Mouse (Mus musculus): ENCODE data around the gene Steap4. TPM values are rescaled to one million over a fixed set of nuclear protein-coding genes. Genes with fewer than 3 reads are reported as not detected.
"Not testable (repeated sequence)": the region's sequence is repeated elsewhere in the genome, so short reads cannot be mapped to it uniquely, and the experiment has no call there.

Steap4 gene
- 10 to 100 TPM; 30.0 to 41.2 TPM for total RNA-seq (2021)

DNA sequence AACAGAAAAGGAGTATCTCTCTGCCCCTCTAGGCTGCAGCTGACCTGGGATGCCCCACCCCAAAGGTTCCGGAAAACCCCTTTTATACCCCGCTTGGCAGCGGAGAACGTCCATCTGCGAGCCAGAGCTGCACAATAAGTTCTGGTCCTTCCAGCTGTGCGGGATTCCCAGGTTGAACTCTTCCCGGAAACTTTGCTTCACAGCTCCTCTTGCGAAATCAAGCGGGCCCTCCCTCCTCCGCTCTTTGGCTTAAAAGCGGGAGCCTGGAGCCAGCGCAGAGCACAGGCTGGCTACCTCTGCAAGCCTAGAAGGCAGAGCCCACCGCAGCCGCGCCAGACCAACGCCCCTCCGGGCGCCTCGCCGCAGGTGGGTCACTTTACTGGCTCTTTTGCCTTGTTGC is at the start of gene Steap4:
Steap4 (plus strand) TSS at position 282 of the 400 bp plus-strand sequence.
- DNase-seq, result peak; percentile 57 to 62
- intact Hi-C loops (cut with DNase I), result no loop called here

DNA sequence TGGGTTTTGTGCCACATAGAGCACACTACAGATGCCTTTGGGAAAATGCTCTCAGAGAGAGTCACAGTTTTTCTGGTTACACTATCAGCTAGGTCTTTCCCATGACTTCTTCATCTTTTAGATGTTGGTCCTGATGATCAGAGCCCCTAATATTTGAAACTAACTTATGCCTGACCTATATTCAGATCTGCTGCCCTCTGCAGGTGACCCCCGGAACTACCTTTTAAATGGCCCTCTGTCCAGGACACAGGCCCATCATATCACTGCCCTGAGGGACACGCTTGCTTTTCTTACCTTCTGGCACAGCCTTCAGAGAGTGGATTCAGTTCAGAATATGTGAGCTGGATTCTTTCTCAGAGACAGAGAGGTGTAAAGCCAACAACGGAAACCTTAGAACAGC is 48.3 kb upstream of the Steap4 start:
- DNase-seq, result no peak
- intact Hi-C loops (cut with DNase I), result no loop called here

GRCm38 (mm10) chr5:7917501-7918295 is 42.6 kb upstream of the Steap4 start:
- no peak for DNase-seq
- intact Hi-C loops (cut with DNase I), result no loop called here

GRCm38 (mm10) chr5:7918296-7918579 is 42.0 kb upstream of the Steap4 start:
- intact Hi-C loops (cut with DNase I), result no loop called here
- no peak for DNase-seq

GRCm38 (mm10) chr5:7919681-7920080 is 40.6 kb upstream of the Steap4 start:
- no peak for DNase-seq
- intact Hi-C loops (cut with DNase I), result no loop called here

GRCm38 (mm10) chr5:7922751-7923150 is 37.5 kb upstream of the Steap4 start:
- intact Hi-C loops (cut with DNase I), result no loop called here
- no peak for DNase-seq

DNA sequence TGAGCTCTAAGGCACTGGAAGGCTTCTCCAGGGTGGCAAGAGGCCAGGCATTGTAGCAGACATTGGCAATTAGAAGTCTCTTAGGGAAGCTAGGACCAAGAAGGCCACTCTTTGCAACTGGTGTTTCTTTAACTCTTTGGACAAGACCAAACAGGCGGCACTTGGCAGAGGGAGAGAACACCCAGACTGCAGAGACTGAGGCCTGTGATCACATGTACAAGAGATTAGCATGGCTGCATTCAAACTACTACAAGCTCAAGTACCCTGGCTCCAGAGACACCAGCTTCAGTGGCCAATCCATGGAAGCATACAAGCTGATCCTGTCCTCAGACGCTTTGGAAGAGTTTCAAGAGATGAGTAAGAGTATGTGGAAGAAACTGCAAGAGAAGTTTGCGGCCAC is 36.6 kb upstream of the Steap4 start:
- no peak for DNase-seq
- intact Hi-C loops (cut with DNase I), result no loop called here

GRCm38 (mm10) chr5:7932234-7933221 is 27.7 kb upstream of the Steap4 start:
- no peak for DNase-seq
- intact Hi-C loops (cut with DNase I), result no loop called here

- intact Hi-C loops (cut with DNase I); DNase-seq: not testable (repeated sequence)
Measured at GRCm38 (mm10) chr5:7933495-7933894, 26.8 kb upstream of the Steap4 start.

DNA sequence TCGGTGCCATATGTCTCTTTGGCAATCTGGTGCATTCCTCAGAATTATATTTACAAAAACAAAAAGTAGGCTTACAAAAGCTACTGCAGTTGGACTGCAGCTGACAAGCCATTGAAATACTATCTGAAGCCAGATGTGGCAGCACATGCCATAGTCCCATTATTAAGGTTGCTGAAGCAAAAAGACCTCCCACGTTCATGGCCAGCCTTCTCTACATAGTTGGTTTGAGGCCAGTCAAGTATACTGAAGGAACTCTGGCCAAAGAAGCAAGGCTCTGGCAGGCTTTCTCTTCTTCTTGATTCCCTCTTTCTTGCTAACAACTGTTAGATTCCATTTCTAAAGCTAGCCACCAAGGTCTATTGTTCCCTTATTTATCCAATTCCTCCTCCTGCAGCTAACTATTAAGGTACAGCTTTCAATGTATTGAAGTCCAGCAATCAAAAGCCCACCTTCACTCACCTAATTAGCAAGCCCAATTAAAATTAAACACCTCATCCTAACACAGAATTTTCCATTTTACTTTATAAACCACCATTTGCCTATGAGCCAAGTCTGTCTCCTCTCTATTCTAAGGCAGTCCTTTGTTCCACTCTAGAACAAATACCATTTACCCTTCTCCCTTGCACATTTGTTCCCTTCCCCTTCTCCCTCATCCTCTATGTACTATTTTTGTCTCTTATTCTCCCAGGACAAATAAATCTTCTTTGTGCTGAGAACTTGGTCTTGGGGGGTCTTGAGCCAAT is 26.2 kb upstream of the Steap4 start:
- intact Hi-C loops (cut with DNase I), result no loop called here
- DNase-seq, result no peak

DNA sequence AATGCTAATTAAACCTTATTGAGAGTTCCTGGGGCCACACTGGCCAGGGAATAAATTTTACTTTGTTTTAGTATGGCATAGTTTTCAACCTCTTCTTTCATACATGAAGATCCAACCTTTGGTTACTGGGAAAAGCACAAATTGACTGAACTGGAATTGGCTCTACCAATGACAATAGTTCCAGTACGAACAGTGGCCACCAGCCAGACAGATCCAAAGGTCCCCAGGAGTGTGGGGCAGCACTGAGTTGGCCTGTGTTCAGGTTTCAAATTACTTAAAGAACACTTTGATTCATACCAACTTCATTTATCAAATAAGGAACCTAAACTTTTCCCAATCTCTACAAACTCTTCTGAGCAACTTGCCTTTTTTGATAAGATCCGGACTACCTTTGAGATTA is 5.4 kb upstream of the Steap4 start:
- no peak for DNase-seq
- intact Hi-C loops (cut with DNase I), result no loop called here

GRCm38 (mm10) chr5:7955371-7955966 is 4.8 kb upstream of the Steap4 start:
- DNase-seq, result no peak
- intact Hi-C loops (cut with DNase I), result no loop called here

DNA sequence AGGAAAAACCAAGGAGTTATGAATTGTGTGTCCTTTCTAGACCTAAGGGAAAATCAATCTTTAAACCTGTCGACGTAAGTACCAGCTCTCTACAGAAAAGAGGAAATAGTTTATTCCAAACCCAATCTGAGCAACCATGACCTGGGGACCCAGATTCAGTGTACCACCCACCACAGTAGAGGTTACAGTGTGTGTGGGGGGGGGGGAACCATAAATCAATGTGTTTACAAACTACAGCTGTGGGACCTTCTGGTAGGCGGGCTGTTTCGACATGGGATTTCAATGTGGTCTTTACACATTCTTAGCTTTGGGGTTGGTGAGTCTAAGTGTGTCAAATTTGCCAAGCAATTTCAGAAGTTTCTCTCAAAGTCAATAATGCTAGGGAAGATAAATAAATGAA is 2.2 kb upstream of the Steap4 start:
- DNase-seq, result no peak
- intact Hi-C loops (cut with DNase I), result no loop called here

DNA sequence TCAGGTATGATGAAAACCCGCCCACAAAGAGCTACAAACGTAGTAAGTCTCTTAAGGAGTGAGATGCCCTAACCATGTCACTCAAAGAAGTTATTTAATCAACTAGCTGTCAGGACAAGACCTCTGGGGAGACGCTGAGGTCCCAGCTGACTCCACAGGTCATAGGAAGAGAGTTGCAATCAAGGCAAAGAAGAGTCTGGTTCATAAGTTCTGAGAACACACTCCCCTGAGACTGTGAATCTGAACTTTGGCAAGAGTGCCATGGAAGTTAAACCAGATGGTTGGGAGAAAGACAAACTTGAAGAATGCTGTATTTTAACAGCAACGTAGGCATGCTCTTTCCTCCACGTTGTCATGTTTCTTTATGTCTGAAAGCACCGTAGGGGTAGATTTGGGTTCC is 971 bp upstream of the Steap4 start:
- intact Hi-C loops (cut with DNase I), result no loop called here
- DNase-seq, result no peak

DNA sequence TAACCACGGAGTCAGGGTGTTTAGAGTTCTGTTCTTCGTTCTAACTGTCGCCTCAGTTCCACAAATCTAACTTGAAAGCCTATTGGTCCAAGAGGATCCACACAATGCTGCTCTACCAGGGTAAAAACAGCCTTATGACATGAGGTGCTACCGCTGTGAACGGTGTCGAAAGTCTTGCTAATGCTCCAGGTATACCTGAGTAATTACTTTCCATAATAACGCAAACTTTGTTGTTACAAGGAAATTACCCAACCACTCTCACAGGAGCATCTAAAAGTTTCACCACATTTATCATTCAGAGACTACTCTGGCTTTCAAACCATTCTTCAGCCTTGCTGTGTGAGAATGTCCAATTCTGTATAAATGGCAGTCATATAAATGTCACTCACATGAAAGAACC is 856 bp downstream of the Steap4 start:
- intact Hi-C loops (cut with DNase I), result no loop called here
- DNase-seq, result no peak

GRCm38 (mm10) chr5:7965281-7965680 is 5.0 kb downstream of the Steap4 start:
- intact Hi-C loops (cut with DNase I), result no loop called here
- peak; percentile 42 to 63 for DNase-seq

- intact Hi-C loops (cut with DNase I), result no loop called here
- DNase-seq, result no peak
Measured at GRCm38 (mm10) chr5:7968152-7968551, 7.9 kb downstream of the Steap4 start.

- intact Hi-C loops (cut with DNase I), result no loop called here
- no peak for DNase-seq
Measured at GRCm38 (mm10) chr5:7972266-7972665, 12.0 kb downstream of the Steap4 start.

DNA sequence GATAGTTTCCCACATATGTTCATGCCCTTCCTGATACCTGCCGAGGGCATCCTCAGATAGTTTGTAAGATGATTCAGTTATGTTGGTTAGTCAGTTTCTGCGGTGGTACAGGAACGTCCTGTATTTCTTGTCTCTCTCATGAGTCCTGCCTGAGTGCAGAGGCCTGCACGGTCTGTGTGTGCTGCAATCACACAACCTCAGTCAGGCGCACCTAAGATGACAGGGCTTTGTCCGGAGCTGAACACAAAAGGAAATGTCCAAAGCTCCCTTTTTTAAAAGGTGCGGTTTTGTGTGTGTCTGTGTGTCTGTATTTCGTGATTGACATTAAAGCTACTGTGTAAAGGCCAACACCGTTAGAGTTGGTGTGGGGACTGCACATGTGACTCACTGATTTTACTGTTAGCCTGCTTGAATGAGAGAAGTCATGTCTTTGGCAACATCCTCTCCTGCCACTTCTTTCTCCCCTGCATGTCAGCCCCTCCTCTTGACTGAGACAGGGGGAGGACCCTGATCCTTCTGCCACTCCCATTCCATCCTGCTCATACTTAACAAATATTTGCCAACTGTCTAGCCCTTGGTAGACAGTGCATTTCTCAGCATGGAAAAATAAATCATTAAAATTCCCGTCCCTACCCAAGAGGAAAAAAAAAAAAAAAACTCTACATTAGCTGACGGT is 14.4 kb downstream of the Steap4 start:
- DNase-seq, result no peak
- intact Hi-C loops (cut with DNase I), result no loop called here

DNA sequence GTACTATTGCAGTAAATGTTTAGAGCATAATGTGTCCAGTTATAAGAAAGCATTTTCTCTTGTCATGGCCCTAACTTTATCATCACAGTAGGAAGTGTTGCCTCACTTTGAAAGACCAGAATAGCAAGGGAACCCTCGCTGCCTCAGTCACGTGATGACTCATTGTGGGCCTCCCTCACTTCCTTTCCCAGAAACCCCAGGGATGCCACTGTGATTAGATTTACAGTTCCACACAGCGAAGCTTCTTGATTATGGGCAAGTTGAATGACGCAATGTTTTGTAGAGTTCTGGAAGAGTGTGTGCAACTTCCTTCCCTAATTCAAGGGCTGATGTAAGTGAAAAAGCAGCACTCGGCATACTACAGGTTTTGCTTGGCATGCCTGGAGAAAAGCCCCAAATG is 20.3 kb downstream of the Steap4 start:
- intact Hi-C loops (cut with DNase I), result no loop called here
- DNase-seq, result no peak
